Mouse (Mus musculus) limb, embryonic 10.5 days (tissue): ENCODE measurements at regions not wholly inside any gene's neighbourhood (a gene's known extent, or its start where the extent isn't known, plus 50 kb on each side); places are given as distances from the start of the nearest gene placed in this dataset.

Experiments
- DNase-seq: peaks from one replicate; pipeline ENCODE4 v3.0.0-alpha.2; 2017; ENCODE audit warnings: low spot score
- H3K27ac ChIP-seq: fragments of 300-500 bp; sonication (generic); 2 replicates; pipeline ENCODE4 v1.5.1; 2016; ENCODE audit warnings: mild to moderate bottlenecking
- H3K27me3 ChIP-seq: fragments of 300-500 bp; sonication (generic); 2 replicates; pipeline ENCODE4 v1.6.1; 2016; ENCODE audit warnings: low read depth, mild to moderate bottlenecking; ENCODE audit not compliant: poor library complexity, severe bottlenecking
- H3K36me3 ChIP-seq: fragments of 300-500 bp; sonication (generic); 2 replicates; pipeline ENCODE4 v1.6.1; 2016; ENCODE audit warnings: mild to moderate bottlenecking, moderate library complexity
- H3K4me1 ChIP-seq: fragments of 300-500 bp; sonication (generic); 2 replicates; pipeline ENCODE4 v1.6.1; 2016
- H3K4me3 ChIP-seq: fragments of 300-500 bp; sonication (generic); 2 replicates; pipeline ENCODE4 v1.5.1; 2016; ENCODE audit warnings: mild to moderate bottlenecking, moderate library complexity
- H3K9me3 ChIP-seq: fragments of 300-500 bp; sonication (generic); replicated peaks from 2 replicates; pipeline ENCODE4 v1.6.1; 2016; ENCODE audit warnings: mild to moderate bottlenecking
- WGBS: fragments of 180-500 bp; shearing (Covaris S2); methylation state at CpG from one replicate; pipeline ENCODE4 v1.1.7; 2016; 5-methylcytosine and 5-hydroxymethylcytosine counted together

DNA sequence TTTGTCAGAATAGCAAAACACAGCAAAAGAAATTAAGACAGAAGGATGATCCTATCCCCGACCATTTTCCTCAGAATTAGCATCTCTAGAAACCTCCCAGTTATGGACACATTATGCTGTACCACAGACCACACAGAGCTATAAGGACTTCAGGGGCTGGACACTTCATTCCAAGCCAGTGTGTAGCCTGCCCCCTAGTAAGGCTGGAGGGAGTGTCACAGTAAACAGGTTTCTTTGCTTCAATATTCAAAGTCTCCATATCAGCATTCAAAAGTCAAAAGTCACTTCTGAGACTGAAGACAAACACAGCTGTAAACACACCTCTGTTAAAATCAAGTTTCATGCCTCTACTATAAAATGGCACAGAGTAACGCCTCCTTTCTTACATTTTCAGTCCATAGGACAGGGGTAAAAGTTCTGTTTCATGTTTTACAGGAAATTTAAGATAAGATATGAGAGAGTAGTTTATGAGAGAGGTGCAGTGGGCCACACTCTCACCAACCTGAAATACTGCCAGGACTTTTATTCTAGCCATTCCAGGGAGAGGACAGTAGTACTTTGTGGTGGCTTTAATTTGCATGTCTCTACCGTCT is 226.6 kb downstream of the C1d start:
- Histone ChIP-seq H3K4me1 (peaks cover 4% of the 10 kb centered on the region; the same call in 1 of the 2 replicates), H3K4me3 (no peak overlapping the region), H3K36me3 (no peaks in the 10 kb centered on the region), H3K9me3 (no peaks in the 10 kb centered on the region), H3K27me3 (no peaks in the 10 kb centered on the region), H3K27ac (no peak overlapping the region)
- no peak for DNase-seq
- WGBS: 81% methylated on average over 3 of the region's 3 CpGs

GRCm38 (mm10) chr11:17501120-17502043 is 244.0 kb downstream of the C1d start:
- Histone ChIP-seq H3K27me3 (no peaks in the 10 kb centered on the region), H3K4me3 (no peak overlapping the region), H3K9me3 (no peaks in the 10 kb centered on the region), H3K36me3 (no peaks in the 10 kb centered on the region), H3K27ac (no peak overlapping the region), H3K4me1 (no peaks in the 10 kb centered on the region)
- no peak for DNase-seq
- WGBS: 82% methylated on average over 14 of the region's 14 CpGs

DNA sequence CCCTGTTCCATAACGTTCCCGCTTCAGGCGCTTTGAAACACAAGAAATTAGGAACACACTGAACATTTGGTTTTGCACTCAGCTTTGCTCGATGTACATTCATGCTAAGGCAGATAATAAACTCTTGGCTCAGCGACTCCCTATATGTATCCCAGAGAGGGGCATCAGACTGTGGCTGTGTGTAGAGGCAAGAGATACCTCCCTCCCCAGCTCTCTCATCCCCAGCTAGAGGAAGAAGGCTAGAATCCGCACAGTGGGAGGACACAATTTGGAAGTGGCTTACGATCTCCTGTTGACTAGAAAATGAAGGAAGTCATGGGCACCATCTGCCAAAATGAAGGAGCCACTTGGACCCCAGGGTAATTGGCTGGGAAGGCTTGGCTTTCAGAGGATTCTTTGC is 244.7 kb downstream of the C1d start:
- H3K9me3 ChIP-seq: no peaks in the 10 kb centered on the region
- H3K4me1 ChIP-seq: no peaks in the 10 kb centered on the region
- no peak overlapping the region for H3K4me3 ChIP-seq
- DNase-seq: no peak
- H3K27me3 ChIP-seq: no peaks in the 10 kb centered on the region
- no peak overlapping the region for H3K27ac ChIP-seq
- H3K36me3 ChIP-seq: no peaks in the 10 kb centered on the region
- WGBS: 95% methylated on average over 7 of the region's 7 CpGs

GRCm38 (mm10) chr11:17522220-17522919 is 265.0 kb downstream of the C1d start:
- 0 out of 2 replicates have a peak, but pooled peaks cover 7% of the 10 kb centered on the region for H3K4me1 ChIP-seq
- no peak for DNase-seq
- no peaks in the 10 kb centered on the region for H3K27me3 ChIP-seq
- no peaks in the 10 kb centered on the region for H3K36me3 ChIP-seq
- no peaks in the 10 kb centered on the region for H3K9me3 ChIP-seq
- no peak overlapping the region for H3K27ac ChIP-seq
- WGBS: 74% methylated on average over 12 of the region's 12 CpGs
- H3K4me3 ChIP-seq: no peak overlapping the region

GRCm38 (mm10) chr11:17523329-17523728 is 265.9 kb downstream of the C1d start:
- H3K4me1 ChIP-seq: 0 out of 2 replicates have a peak, but pooled peaks cover 7% of the 10 kb centered on the region
- 92% methylated on average over 4 of the region's 4 CpGs for WGBS
- H3K36me3 ChIP-seq: no peaks in the 10 kb centered on the region
- DNase-seq: no peak
- no peaks in the 10 kb centered on the region for H3K9me3 ChIP-seq
- H3K27ac ChIP-seq: no peak overlapping the region
- H3K4me3 ChIP-seq: no peak overlapping the region
- no peaks in the 10 kb centered on the region for H3K27me3 ChIP-seq

GRCm38 (mm10) chr11:17524985-17525775 is 267.8 kb downstream of the C1d start:
- WGBS: 67% methylated on average over 7 of the region's 7 CpGs
- no peak overlapping the region for H3K27ac ChIP-seq

GRCm38 (mm10) chr11:17526476-17526875 is 269.1 kb downstream of the C1d start:
- Histone ChIP-seq H3K4me3 (no peak overlapping the region), H3K27ac (no peak overlapping the region), H3K4me1 (0 out of 2 replicates have a peak, but pooled peaks cover 7% of the 10 kb centered on the region), H3K27me3 (no peaks in the 10 kb centered on the region), H3K9me3 (no peaks in the 10 kb centered on the region), H3K36me3 (no peaks in the 10 kb centered on the region)
- DNase-seq: no peak
- WGBS: 60% methylated on average over 5 of the region's 5 CpGs

More at GRCm38 (mm10) chr11:17524985-17525775, 267.8 kb downstream of the C1d start:
- H3K4me1 ChIP-seq: 0 out of 2 replicates have a peak, but pooled peaks cover 7% of the 10 kb centered on the region
- H3K9me3 ChIP-seq: no peaks in the 10 kb centered on the region
- no peaks in the 10 kb centered on the region for H3K27me3 ChIP-seq
- no peaks in the 10 kb centered on the region for H3K36me3 ChIP-seq
- no peak for DNase-seq
- no peak overlapping the region for H3K4me3 ChIP-seq

GRCm38 (mm10) chr11:17528609-17529008 is 271.2 kb downstream of the C1d start:
- no peak overlapping the region for H3K27ac ChIP-seq
- DNase-seq: no peak
- H3K36me3 ChIP-seq: no peaks in the 10 kb centered on the region
- H3K4me3 ChIP-seq: no peak overlapping the region
- 0 out of 2 replicates have a peak, but pooled peaks cover 3% of the 10 kb centered on the region for H3K4me1 ChIP-seq
- no peaks in the 10 kb centered on the region for H3K9me3 ChIP-seq
- WGBS: 89% methylated on average over 6 of the region's 6 CpGs
- no peaks in the 10 kb centered on the region for H3K27me3 ChIP-seq

DNA sequence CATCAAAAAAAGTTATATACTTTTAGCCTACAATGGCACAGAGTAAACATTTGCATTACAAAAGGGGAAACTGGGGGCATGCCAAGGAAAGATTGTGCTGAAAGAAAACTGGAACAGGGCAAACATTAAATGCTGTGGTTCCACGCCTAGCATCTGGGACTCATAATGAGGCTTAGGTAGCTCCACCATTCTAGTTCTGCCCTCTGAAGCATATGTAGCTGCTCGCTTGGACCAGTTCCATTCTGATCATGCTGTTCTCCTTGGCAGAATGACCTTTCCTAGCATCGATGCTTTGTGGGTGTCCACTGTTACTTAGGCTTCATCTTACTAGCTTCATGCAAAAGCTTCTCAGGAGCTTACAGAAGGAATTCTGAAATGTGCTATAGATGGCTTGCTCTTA is 276.3 kb downstream of the C1d start:
- DNase-seq: no peak
- Histone ChIP-seq H3K4me1 (no peaks in the 10 kb centered on the region), H3K4me3 (no peak overlapping the region), H3K27me3 (no peaks in the 10 kb centered on the region), H3K27ac (no peak overlapping the region), H3K36me3 (no peaks in the 10 kb centered on the region), H3K9me3 (no peaks in the 10 kb centered on the region)
- 91% methylated on average over 3 of the region's 3 CpGs for WGBS

GRCm38 (mm10) chr11:17546286-17546685 is 288.9 kb downstream of the C1d start:
- H3K4me1 ChIP-seq: no peaks in the 10 kb centered on the region
- no peaks in the 10 kb centered on the region for H3K36me3 ChIP-seq
- no peak overlapping the region for H3K27ac ChIP-seq
- no peak for DNase-seq
- no peaks in the 10 kb centered on the region for H3K27me3 ChIP-seq
- no peaks in the 10 kb centered on the region for H3K9me3 ChIP-seq
- no peak overlapping the region for H3K4me3 ChIP-seq

GRCm38 (mm10) chr11:17549148-17549547 is 291.8 kb downstream of the C1d start:
- Histone ChIP-seq H3K4me1 (no peaks in the 10 kb centered on the region), H3K36me3 (no peaks in the 10 kb centered on the region), H3K27me3 (no peaks in the 10 kb centered on the region), H3K9me3 (no peaks in the 10 kb centered on the region), H3K27ac (no peak overlapping the region), H3K4me3 (no peak overlapping the region)
- no peak for DNase-seq
- WGBS: 85% methylated on average over 5 of the region's 5 CpGs

GRCm38 (mm10) chr11:17555276-17555675 is 297.9 kb downstream of the C1d start:
- Histone ChIP-seq H3K36me3 (no peaks in the 10 kb centered on the region), H3K4me3 (no peak overlapping the region), H3K4me1 (0 out of 2 replicates have a peak, but pooled peaks cover 4% of the 10 kb centered on the region), H3K27ac (no peak overlapping the region), H3K9me3 (no peaks in the 10 kb centered on the region), H3K27me3 (no peaks in the 10 kb centered on the region)
- 74% methylated on average over 3 of the region's 3 CpGs for WGBS
- DNase-seq: no peak
